ENCODE assay signal across 8 mouse cellular contexts in the genomic region with DNA sequence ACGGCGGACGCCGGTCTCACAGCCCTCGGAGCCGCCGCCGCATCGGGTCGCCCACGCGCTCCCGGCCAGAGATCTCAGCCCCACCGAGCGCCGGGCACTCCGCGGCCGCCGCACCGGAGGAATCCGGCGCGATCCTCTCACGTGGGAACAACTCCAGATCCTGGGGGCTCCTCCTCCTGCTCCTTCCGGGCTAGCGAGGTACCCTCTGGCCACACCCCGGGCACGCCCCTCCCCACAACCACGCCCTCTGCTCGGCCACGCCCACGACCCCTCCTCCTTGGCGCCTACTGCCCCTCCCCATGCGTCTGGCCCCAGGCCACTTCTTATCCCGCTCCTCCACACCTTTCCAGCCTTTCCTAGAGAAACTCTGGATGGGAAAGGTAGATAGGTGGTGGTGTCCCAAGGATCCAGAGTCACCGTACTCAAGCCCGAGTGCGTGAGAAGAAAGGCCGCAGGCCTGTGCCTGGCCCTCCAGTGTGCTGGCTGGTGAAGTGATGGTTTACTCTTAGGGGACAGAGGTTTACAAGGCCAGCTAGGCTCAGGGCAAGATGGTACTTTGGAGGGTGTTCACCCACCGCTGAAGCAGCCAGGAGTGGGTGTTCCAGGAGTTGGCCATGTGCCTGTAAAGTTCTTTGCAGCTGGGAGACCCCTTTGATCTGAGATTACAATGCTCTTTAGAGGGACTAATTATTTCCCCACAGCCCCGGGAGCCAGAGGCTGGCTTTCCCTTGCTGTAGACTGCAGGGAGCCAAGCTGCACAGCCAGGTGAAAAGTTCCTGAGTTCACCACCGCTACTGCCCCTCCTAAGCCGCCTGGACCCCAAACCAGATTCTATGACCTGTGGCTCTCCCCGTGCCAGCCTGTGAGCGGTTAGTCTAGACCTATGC. TPM values are rescaled to one million over a fixed set of nuclear protein-coding genes. Genes with fewer than 3 reads are reported as not detected.
DNase-seq lines count a peak whose midpoint lies in the region; ATAC-seq lines count a peak whose summit lies in the region.

TSS of gene Kazn (minus strand) at position 162 of the 887 bp plus-strand sequence.

- H3K27me3 ChIP-seq in embryonic facial prominence, embryonic 11.5 days (ENCODE audit: control insufficient read depth, insufficient read depth, low read length): no peaks in the 10 kb centered on the region
- peaks cover 28% of the 10 kb centered on the region for H3K27me3 ChIP-seq in midbrain, embryonic 10.5 days (ENCODE audit: low read depth, poor library complexity, severe bottlenecking)

- 3% methylated on average over 43 of the region's 46 CpGs for WGBS in embryonic facial prominence, embryonic 11.5 days
- 4% methylated on average over 44 of the region's 46 CpGs for WGBS in midbrain, embryonic 10.5 days

- peak; percentile 93 for DNase-seq in adrenal gland, postnatal 25 days
- DNase-seq in embryonic facial prominence, embryonic 11.5 days (ENCODE audit: low spot score): peak; percentile 91
- DNase-seq in heart, adult 18-20 months: peak; percentile 88
- DNase-seq in kidney, adult 18-20 months: peak; percentile 96
- peak; percentile 85 for DNase-seq in left cerebral cortex, postnatal 4 days
- DNase-seq in midbrain, embryonic 10.5 days (ENCODE audit: low spot score): peak; percentile 93
- peak; percentile 22 to 23 for DNase-seq in spleen, postnatal 14 days (ENCODE audit: low spot score in 2 of 2)
- no peak for DNase-seq in MN1 (ENCODE audit: low spot score)

- H3K9me3 ChIP-seq in embryonic facial prominence, embryonic 11.5 days (replicated peaks; ENCODE audit: control insufficient read depth, low read length): no peaks in the 10 kb centered on the region
- H3K9me3 ChIP-seq in midbrain, embryonic 10.5 days (replicated peaks): no peaks in the 10 kb centered on the region

- no peaks in the 10 kb centered on the region for H3K36me3 ChIP-seq in embryonic facial prominence, embryonic 11.5 days (replicated peaks; ENCODE audit: control insufficient read depth, insufficient read depth, low read depth, low read length)
- no peaks in the 10 kb centered on the region for H3K36me3 ChIP-seq in midbrain, embryonic 10.5 days

- peak within 1 kb of the TSS; percentile 96 for H3K4me2 ChIP-seq in embryonic facial prominence, embryonic 11.5 days (ENCODE audit: low read depth, low read length)

- H3K4me3 ChIP-seq in embryonic facial prominence, embryonic 11.5 days (ENCODE audit: low read depth, low read length): peak within 1 kb of the TSS; percentile 73
- H3K4me3 ChIP-seq in midbrain, embryonic 10.5 days: peak within 1 kb of the TSS; percentile 77

- peak; percentile 82 for ATAC-seq in embryonic facial prominence, embryonic 11.5 days (replicated peaks; ENCODE audit: insufficient number of reproducible peaks, low FRiP score, low TSS enrichment, low read depth)

- H3K9ac ChIP-seq in embryonic facial prominence, embryonic 11.5 days (replicated peaks; ENCODE audit: low read length): peak within 1 kb of the TSS; percentile 71

- H3K27ac ChIP-seq in embryonic facial prominence, embryonic 11.5 days (replicated peaks; ENCODE audit: low read depth, low read length): peak within 1 kb of the TSS; percentile 65
- peak within 1 kb of the TSS; percentile 83 for H3K27ac ChIP-seq in midbrain, embryonic 10.5 days (replicated peaks)

- peaks cover 5% of the 10 kb centered on the region for H3K4me1 ChIP-seq in embryonic facial prominence, embryonic 11.5 days (ENCODE audit: control insufficient read depth, insufficient read depth, low read length)
- peaks cover 41% of the 10 kb centered on the region for H3K4me1 ChIP-seq in midbrain, embryonic 10.5 days

- intact Hi-C loops in left cerebral cortex, postnatal 4 days (cut with DNase I): no loop called here

RNA-seq across cellular contexts. Expression of gene Kazn, which starts in this region (rescaled TPM):
- 32.8 and 35.8 TPM in 2 replicates for total RNA-seq in adrenal gland, postnatal 25 days (2021)
- 11.1 and 13.2 TPM in 2 replicates for polyA plus RNA-seq in embryonic facial prominence, embryonic 11.5 days (2014; fragmentation: Nextera tagmentation; extraction: Ambion mirVana)
- total RNA-seq in heart, adult 18-20 months (2021): 1 to 10 TPM; 2.8 to 3.1 TPM
- total RNA-seq in left cerebral cortex, postnatal 4 days (2021): 10 to 100 TPM; 68.9 to 70.4 TPM
- 9.4 and 12.2 TPM in 2 replicates for polyA plus RNA-seq in midbrain, embryonic 10.5 days (2016; fragmentation: Nextera tagmentation; extraction: Ambion mirVana)
